Mouse (Mus musculus): ENCODE measurements around the gene Bmp5. TPM values are rescaled to one million over a fixed set of nuclear protein-coding genes. Genes with fewer than 3 reads are reported as not detected.

Gene Bmp5
- total RNA-seq, 2 experiments from 2014 or later, result not detected

- no peak for ATAC-seq (ENCODE audit: poor library complexity, severe bottlenecking)
Observed at GRCm38 (mm10) chr9:75944663-75945062, 169.5 kb downstream of the Bmp5 start.

Other genes with a start within 250 kb of the Bmp5 start
- 100 and 101 TPM in 2 replicates for gene Tmod3, start 215.7 kb upstream of the Bmp5 start, total RNA-seq (2015)
- gene Tmod3, start 215.7 kb upstream of the Bmp5 start, total RNA-seq (2017), result 102 and 121 TPM in 2 replicates
- not detected in 2 replicates for gene Tmod2, start 164.0 kb upstream of the Bmp5 start, total RNA-seq (2015)
- gene Tmod2, start 164.0 kb upstream of the Bmp5 start, total RNA-seq (2017), result 0.41 TPM in 1 of 2 replicates, not detected in the other
- gene Lysmd2, start 149.6 kb upstream of the Bmp5 start, total RNA-seq (2015), result 0.59 TPM in 1 of 2 replicates, not detected in the other
- gene Lysmd2, start 149.6 kb upstream of the Bmp5 start, total RNA-seq (2017), result 0.11 TPM in 1 of 2 replicates, not detected in the other
- gene Scg3, start 91.3 kb upstream of the Bmp5 start, total RNA-seq (2015), result not detected in 2 replicates
- gene Scg3, start 91.3 kb upstream of the Bmp5 start, total RNA-seq (2017), result not detected in 2 replicates
- 0.54 TPM in 1 of 2 replicates, not detected in the other for gene Hmgcll1, start 239.5 kb downstream of the Bmp5 start, total RNA-seq (2015)
- gene Hmgcll1, start 239.5 kb downstream of the Bmp5 start, total RNA-seq (2017), result 1.1 TPM in 1 of 2 replicates, not detected in the other